Mouse (Mus musculus): ENCODE measurements at regions not wholly inside any gene's neighbourhood (a gene's known extent, or its start where the extent isn't known, plus 50 kb on each side); places are given as distances from the start of the nearest gene placed in this dataset. TPM values are rescaled to one million over a fixed set of nuclear protein-coding genes. Genes with fewer than 3 reads are reported as not detected.

DNA sequence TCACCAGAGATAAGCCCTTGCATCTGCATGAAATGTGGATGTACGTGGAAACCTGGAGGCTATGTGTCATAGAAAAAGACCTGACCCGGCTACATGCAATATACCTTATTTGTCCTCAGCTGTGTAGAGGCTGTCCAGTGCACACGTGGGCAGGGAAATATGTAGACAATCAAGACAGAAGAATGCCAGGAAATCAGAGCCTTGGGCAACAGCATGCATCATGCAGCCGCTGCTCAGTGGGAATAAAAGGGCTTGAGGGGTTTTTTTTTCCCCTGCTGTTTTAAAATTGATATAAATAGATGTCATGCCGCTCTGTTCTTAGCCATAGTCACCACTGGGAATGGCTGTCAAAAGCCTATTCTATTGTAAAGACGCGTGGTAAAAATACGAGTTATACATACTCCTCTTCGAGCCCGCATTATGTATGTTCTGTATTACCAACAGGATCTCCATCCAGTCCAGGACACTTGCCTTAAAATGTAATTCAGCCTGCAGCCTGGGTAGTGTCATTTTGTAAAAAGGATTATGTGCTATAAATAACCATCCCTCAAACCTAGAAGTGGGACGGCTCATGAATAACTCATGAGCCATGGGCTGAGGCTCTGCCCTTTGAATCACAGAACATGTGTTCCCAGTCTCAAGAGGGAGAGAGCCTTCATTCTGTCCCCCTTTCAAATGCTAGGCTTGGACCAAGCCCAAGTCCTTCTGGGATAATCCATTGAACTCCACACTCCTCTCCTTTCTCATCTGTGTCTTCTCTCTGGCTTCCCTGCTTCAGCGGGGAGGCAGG is 74.4 kb upstream of the Pitrm1 start:
- peaks cover 36% of the 10 kb centered on the region for H3K4me1 ChIP-seq
- H3K9me3 ChIP-seq, result no peaks in the 10 kb centered on the region
- H3K27ac ChIP-seq, result peak overlapping the region; percentile 37; the same call in 1 of the 2 replicates
- no peak overlapping the region for H3K9ac ChIP-seq
- no peak overlapping the region for H3K4me2 ChIP-seq
- no peaks in the 10 kb centered on the region for H3K27me3 ChIP-seq
- WGBS, result 45% methylated on average over 12 of the region's 12 CpGs
- no peak overlapping the region for H3K4me3 ChIP-seq (replicated peaks)
- H3K36me3 ChIP-seq (replicated peaks), result no peaks in the 10 kb centered on the region
- peak; percentile 66 for ATAC-seq (ENCODE audit: low FRiP score)

DNA sequence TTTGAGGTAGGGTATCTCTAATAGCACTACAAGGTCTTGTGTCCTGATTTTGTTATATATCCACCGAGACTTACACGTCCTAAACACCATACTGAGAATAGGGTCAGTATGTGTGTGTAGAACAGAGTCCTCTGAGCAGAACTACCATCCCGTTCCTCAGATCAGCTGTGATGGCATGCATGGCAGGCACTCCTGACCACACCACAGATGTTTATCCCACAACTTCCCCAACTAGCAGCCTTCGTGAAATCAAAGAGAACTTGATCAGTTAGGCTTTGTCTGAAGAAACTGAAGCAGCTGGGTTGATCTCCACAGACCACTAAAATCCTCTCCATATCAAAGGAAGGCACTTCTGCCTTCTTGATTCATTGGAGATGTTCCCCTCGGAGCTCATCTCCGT is 68.3 kb upstream of the Pitrm1 start:
- H3K27me3 ChIP-seq, result no peaks in the 10 kb centered on the region
- no peak overlapping the region for H3K27ac ChIP-seq
- 84% methylated on average over 6 of the region's 6 CpGs for WGBS
- H3K4me2 ChIP-seq, result no peak overlapping the region
- no peak overlapping the region for H3K4me3 ChIP-seq (replicated peaks)
- no peaks in the 10 kb centered on the region for H3K36me3 ChIP-seq (replicated peaks)
- no peaks in the 10 kb centered on the region for H3K4me1 ChIP-seq
- ATAC-seq (ENCODE audit: low FRiP score), result no peak
- H3K9me3 ChIP-seq, result no peaks in the 10 kb centered on the region
- H3K9ac ChIP-seq, result no peak overlapping the region

DNA sequence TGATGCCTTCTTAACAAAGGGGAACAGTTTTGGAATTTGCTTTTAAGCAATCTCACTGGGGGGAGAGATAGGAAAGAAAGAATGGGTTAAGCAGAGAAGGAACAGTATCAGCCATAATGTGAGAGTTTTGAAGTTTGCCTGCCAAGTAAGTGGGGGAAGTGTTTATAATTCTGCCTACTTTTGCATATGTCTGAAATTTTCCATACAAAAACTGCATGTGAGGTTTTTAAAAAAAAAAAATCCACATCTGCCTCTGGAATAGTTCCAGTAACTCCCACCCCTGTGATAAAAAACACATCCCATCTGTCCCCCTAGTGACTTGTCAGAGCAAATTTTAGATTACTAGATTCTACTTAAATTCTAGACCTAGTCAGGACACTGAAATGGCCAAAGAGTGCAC is 63.5 kb upstream of the Pitrm1 start:
- no peak overlapping the region for H3K27ac ChIP-seq
- ATAC-seq (ENCODE audit: low FRiP score), result no peak
- no peaks in the 10 kb centered on the region for H3K27me3 ChIP-seq
- H3K4me2 ChIP-seq, result no peak overlapping the region
- no peaks in the 10 kb centered on the region for H3K9me3 ChIP-seq
- no peaks in the 10 kb centered on the region for H3K36me3 ChIP-seq (replicated peaks)
- H3K4me3 ChIP-seq (replicated peaks), result no peak overlapping the region
- H3K9ac ChIP-seq, result no peak overlapping the region
- no peaks in the 10 kb centered on the region for H3K4me1 ChIP-seq

DNA sequence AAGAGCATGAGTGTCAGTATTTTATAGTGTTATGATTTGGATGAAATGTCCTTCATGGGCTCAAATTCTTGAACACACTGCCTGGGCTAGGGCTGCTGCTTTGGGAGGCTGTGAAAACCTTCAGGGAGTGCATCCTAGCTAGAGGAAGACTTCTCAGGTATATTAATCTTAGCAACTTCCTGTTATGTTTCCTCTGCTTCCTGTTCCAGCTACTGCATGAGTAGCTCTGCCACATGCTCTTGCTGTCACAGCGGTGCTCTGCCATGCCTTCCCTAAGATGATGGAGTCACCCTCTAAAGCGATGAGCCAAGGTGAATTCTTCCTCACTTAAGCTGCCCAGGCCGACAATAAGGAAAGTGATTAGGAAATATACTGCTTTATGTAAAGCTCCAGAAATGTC is 60.1 kb upstream of the Pitrm1 start:
- H3K9me3 ChIP-seq, result no peaks in the 10 kb centered on the region
- ATAC-seq (ENCODE audit: low FRiP score), result no peak
- no peaks in the 10 kb centered on the region for H3K4me1 ChIP-seq
- no peak overlapping the region for H3K4me2 ChIP-seq
- H3K9ac ChIP-seq, result no peak overlapping the region
- H3K36me3 ChIP-seq (replicated peaks), result no peaks in the 10 kb centered on the region
- 82% methylated on average over 3 of the region's 3 CpGs for WGBS
- H3K27me3 ChIP-seq, result no peaks in the 10 kb centered on the region
- no peak overlapping the region for H3K4me3 ChIP-seq (replicated peaks)
- H3K27ac ChIP-seq, result no peak overlapping the region

DNA sequence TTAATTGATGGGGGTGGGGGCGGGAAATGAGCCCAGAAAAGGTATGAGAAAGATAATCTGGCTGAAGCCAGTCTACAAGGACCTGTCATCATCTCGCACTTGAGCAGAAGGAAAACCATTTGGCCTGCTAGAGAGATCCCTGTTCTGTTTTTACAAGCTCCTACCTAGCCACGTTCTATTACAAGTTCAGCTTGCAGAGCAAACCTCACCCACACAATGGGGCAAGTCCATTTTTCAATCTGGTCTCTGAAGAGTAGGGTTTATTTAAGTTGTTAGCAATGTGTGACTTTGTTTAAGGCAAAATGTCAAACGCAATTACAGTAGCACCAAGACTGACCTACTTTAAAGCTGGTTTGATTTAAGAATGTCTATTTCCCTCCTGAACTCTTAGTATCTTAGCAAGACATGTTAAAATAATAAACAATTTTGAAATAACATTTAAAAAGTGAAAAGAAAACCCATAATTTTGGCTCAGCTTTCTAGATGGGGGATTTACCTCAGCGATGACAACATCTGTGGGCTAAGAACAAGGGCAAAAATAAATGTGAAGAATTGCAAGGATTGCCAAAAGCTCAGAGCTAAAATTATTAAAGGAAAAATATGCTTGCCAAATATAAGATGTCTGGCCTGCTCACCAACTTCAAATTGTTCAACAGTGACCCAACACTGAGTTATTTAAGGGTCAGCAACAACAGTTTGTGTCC is 54.9 kb upstream of the Pitrm1 start:
- ATAC-seq (ENCODE audit: low FRiP score), result no peak
- H3K4me2 ChIP-seq, result no peak overlapping the region
- WGBS, result 82% methylated on average over 5 of the region's 5 CpGs
- H3K4me1 ChIP-seq, result no peaks in the 10 kb centered on the region
- H3K9ac ChIP-seq, result no peak overlapping the region
- H3K27me3 ChIP-seq, result no peaks in the 10 kb centered on the region
- no peak overlapping the region for H3K4me3 ChIP-seq (replicated peaks)
- no peaks in the 10 kb centered on the region for H3K36me3 ChIP-seq (replicated peaks)
- H3K27ac ChIP-seq, result no peak overlapping the region
- no peaks in the 10 kb centered on the region for H3K9me3 ChIP-seq

Small RNAs in the stretch of these regions (microRNA-seq; reads per million reads assigned to microRNA genes)
- not detected for gene Gm26259

Measured in forebrain, embryonic 12.5 days (tissue).